Mouse (Mus musculus) ovary, adult 18-20 months (tissue): Measurements from ENCODE around the gene Zbtb40.

Experiments used
- DNase-seq: peaks from one replicate; pipeline ENCODE4 v3.0.0; 2022; ENCODE audit warnings: low spot score, mixed read lengths

The Zbtb40 gene

GRCm38 (mm10) chr4:137033115-137033887, 15.3 kb downstream of the Zbtb40 start:
- no peak for DNase-seq

- no peak for DNase-seq
Measured at GRCm38 (mm10) chr4:137032456-137032855, 16.1 kb downstream of the Zbtb40 start.

- DNase-seq, result no peak
Measured at GRCm38 (mm10) chr4:137031319-137031718, 17.3 kb downstream of the Zbtb40 start.

- DNase-seq, result peak; percentile 34
Measured at GRCm38 (mm10) chr4:137029348-137029747, 19.3 kb downstream of the Zbtb40 start.

GRCm38 (mm10) chr4:137027051-137027450, 21.6 kb downstream of the Zbtb40 start:
- no peak for DNase-seq

- DNase-seq, result no peak
Measured at GRCm38 (mm10) chr4:137025570-137025969, 23.0 kb downstream of the Zbtb40 start.

GRCm38 (mm10) chr4:137025133-137025532, 23.5 kb downstream of the Zbtb40 start:
- no peak for DNase-seq

GRCm38 (mm10) chr4:137020065-137020464, 28.5 kb downstream of the Zbtb40 start:
- no peak for DNase-seq

GRCm38 (mm10) chr4:137015934-137016333, 32.7 kb downstream of the Zbtb40 start:
- DNase-seq, result no peak

- DNase-seq, result no peak
Measured at GRCm38 (mm10) chr4:137015476-137015856, 33.1 kb downstream of the Zbtb40 start.

GRCm38 (mm10) chr4:137014654-137015475, 33.7 kb downstream of the Zbtb40 start:
- DNase-seq, result no peak

- DNase-seq, result no peak
Measured at GRCm38 (mm10) chr4:137014124-137014523, 34.5 kb downstream of the Zbtb40 start.

GRCm38 (mm10) chr4:137006966-137007365, 41.6 kb downstream of the Zbtb40 start:
- no peak for DNase-seq

GRCm38 (mm10) chr4:137001825-137002224, 46.8 kb downstream of the Zbtb40 start:
- DNase-seq, result no peak

- DNase-seq, result no peak
Measured at GRCm38 (mm10) chr4:137001020-137001419, 47.6 kb downstream of the Zbtb40 start.

GRCm38 (mm10) chr4:136998371-136998770, 50.2 kb downstream of the Zbtb40 start:
- no peak for DNase-seq

- DNase-seq, result no peak
Measured at GRCm38 (mm10) chr4:136997723-136998345, 50.8 kb downstream of the Zbtb40 start.

- DNase-seq, result no peak
Measured at GRCm38 (mm10) chr4:136996933-136997332, 51.7 kb downstream of the Zbtb40 start.

GRCm38 (mm10) chr4:136995361-136995760, 53.2 kb downstream of the Zbtb40 start:
- DNase-seq, result peak; percentile 34

- DNase-seq, result no peak
Measured at GRCm38 (mm10) chr4:136981993-136982695, 66.5 kb downstream of the Zbtb40 start.

GRCm38 (mm10) chr4:136981347-136981746, 67.3 kb downstream of the Zbtb40 start:
- peak; percentile 74 for DNase-seq

GRCm38 (mm10) chr4:136980921-136981320, 67.7 kb downstream of the Zbtb40 start:
- DNase-seq, result no peak
